Mouse (Mus musculus) olfactory bulb, adult 2 months (tissue): ENCODE data around the gene Tmem260. TPM values are rescaled to one million over a fixed set of nuclear protein-coding genes. Genes with fewer than 3 reads are reported as not detected.

Experiments
- H3K27ac ChIP-seq: fragments of 200-500 bp; 2 replicates; pipeline ENCODE4 v1.5.1; 2012; ENCODE audit warnings: low read depth, low read length; ENCODE audit not compliant: insufficient read depth
- H3K4me1 ChIP-seq: fragments of 200-500 bp; 2 replicates; pipeline ENCODE4 v1.6.1; 2012; ENCODE audit warnings: low read length; ENCODE audit not compliant: control insufficient read depth, insufficient read depth
- H3K4me3 ChIP-seq: fragments of 200-500 bp; 2 replicates; pipeline ENCODE4 v1.5.1; 2012; ENCODE audit warnings: mild to moderate bottlenecking, low read depth, low read length, moderate library complexity; ENCODE audit not compliant: insufficient read depth
- CTCF ChIP-seq: fragments of 200-500 bp; IDR thresholded peaks from 2 replicates; pipeline ENCODE4 v1.5.1; 2012; ENCODE audit warnings: low read depth, mild to moderate bottlenecking, low read length, moderate library complexity; ENCODE audit not compliant: insufficient read depth
- POLR2A ChIP-seq: fragments of 200-500 bp; IDR thresholded peaks from 2 replicates; pipeline ENCODE4 v1.6.1; 2012; ENCODE audit warnings: mild to moderate bottlenecking, low read depth, low read length, moderate library complexity; ENCODE audit not compliant: insufficient read depth
- WGBS: fragments of 180-500 bp; shearing (Covaris S2); methylation state at CpG from one replicate; pipeline ENCODE4 v1.1.7; 2018; 5-methylcytosine and 5-hydroxymethylcytosine counted together
- polyA plus RNA-seq: library from polyadenylated mRNA; stranded (reverse); fragments of >200 nt; gene quantifications from 2 replicates; pipeline ENCODE4 v1.2.4, GENCODE M21; 2012; ENCODE audit warnings: low replicate concordance; ENCODE audit not compliant: missing spikeins, insufficient read depth, insufficient read length

Gene Tmem260
- polyA plus RNA-seq, 1 experiment, result not detected

- H3K4me3 ChIP-seq, result no peak overlapping the region
Measured at GRCm38 (mm10) chr14:48524135-48524534, 78.2 kb downstream of the Tmem260 start.

GRCm38 (mm10) chr14:48525055-48525454 lies 79.1 kb downstream of the Tmem260 start:
- WGBS, result 85% methylated on average over 6 of the region's 6 CpGs
- no peak for TF ChIP-seq CTCF
- TF ChIP-seq POLR2A, result no peak
- Histone ChIP-seq H3K4me1 (peaks cover 3% of the 10 kb centered on the region), H3K4me3 (no peak overlapping the region), H3K27ac (no peak overlapping the region)

More at GRCm38 (mm10) chr14:48524135-48524534, 78.2 kb downstream of the Tmem260 start:
- Histone ChIP-seq H3K4me1 (peaks cover 3% of the 10 kb centered on the region), H3K27ac (no peak overlapping the region)
- TF ChIP-seq CTCF (no peak), POLR2A (no peak)
- 21% methylated on average over 9 of the region's 9 CpGs for WGBS

- WGBS, result 79% methylated on average over 10 of the region's 10 CpGs
- no peak overlapping the region for H3K4me3 ChIP-seq
- no peak overlapping the region for H3K27ac ChIP-seq
- TF ChIP-seq CTCF (no peak), POLR2A (no peak)
- no peaks in the 10 kb centered on the region for H3K4me1 ChIP-seq
Measured at GRCm38 (mm10) chr14:48530629-48531028, 84.7 kb downstream of the Tmem260 start.

GRCm38 (mm10) chr14:48537795-48538766 lies 92.2 kb downstream of the Tmem260 start:
- 67% methylated on average over 14 of the region's 14 CpGs for WGBS
- Histone ChIP-seq H3K4me3 (no peak overlapping the region), H3K4me1 (no peaks in the 10 kb centered on the region), H3K27ac (no peak overlapping the region)
- TF ChIP-seq POLR2A (no peak), CTCF (no peak)

- no peak overlapping the region for H3K4me3 ChIP-seq
- H3K27ac ChIP-seq, result no peak overlapping the region
- 78% methylated on average over 10 of the region's 10 CpGs for WGBS
- no peaks in the 10 kb centered on the region for H3K4me1 ChIP-seq
- TF ChIP-seq POLR2A (no peak), CTCF (no peak)
Measured at GRCm38 (mm10) chr14:48545166-48545565, 99.2 kb downstream of the Tmem260 start.

GRCm38 (mm10) chr14:48546009-48546408 lies 100.1 kb downstream of the Tmem260 start:
- no peak overlapping the region for H3K27ac ChIP-seq
- TF ChIP-seq POLR2A (no peak), CTCF (no peak)
- no peak overlapping the region for H3K4me3 ChIP-seq
- WGBS, result 97% methylated on average over 3 of the region's 3 CpGs
- no peaks in the 10 kb centered on the region for H3K4me1 ChIP-seq

GRCm38 (mm10) chr14:48549703-48550102 lies 103.8 kb downstream of the Tmem260 start:
- no peak overlapping the region for H3K27ac ChIP-seq
- WGBS, result 93% methylated on average over 7 of the region's 7 CpGs
- no peak overlapping the region for H3K4me3 ChIP-seq
- H3K4me1 ChIP-seq, result peaks cover 2% of the 10 kb centered on the region; the same call in 1 of the 2 replicates
- no peak for TF ChIP-seq CTCF
- TF ChIP-seq POLR2A, result no peak

- TF ChIP-seq POLR2A (no peak), CTCF (no peak)
- no peak overlapping the region for H3K4me3 ChIP-seq
- peaks cover 2% of the 10 kb centered on the region; the same call in 1 of the 2 replicates for H3K4me1 ChIP-seq
- 79% methylated on average over 4 of the region's 4 CpGs for WGBS
- no peak overlapping the region for H3K27ac ChIP-seq
Measured at GRCm38 (mm10) chr14:48553216-48553615, 107.3 kb downstream of the Tmem260 start.

GRCm38 (mm10) chr14:48553754-48554153 lies 107.8 kb downstream of the Tmem260 start:
- H3K4me3 ChIP-seq, result no peak overlapping the region
- no peak overlapping the region for H3K27ac ChIP-seq
- TF ChIP-seq CTCF (no peak), POLR2A (no peak)
- 90% methylated on average over 9 of the region's 9 CpGs for WGBS
- H3K4me1 ChIP-seq, result peaks cover 2% of the 10 kb centered on the region; the same call in 1 of the 2 replicates

GRCm38 (mm10) chr14:48558975-48559374 lies 113.1 kb downstream of the Tmem260 start:
- H3K4me3 ChIP-seq, result no peak overlapping the region
- WGBS, result 92% methylated on average over 4 of the region's 4 CpGs

More at GRCm38 (mm10) chr14:48558975-48559374, 113.1 kb downstream of the Tmem260 start:
- no peak overlapping the region for H3K27ac ChIP-seq
- TF ChIP-seq POLR2A (no peak), CTCF (no peak)
- peaks cover 5% of the 10 kb centered on the region for H3K4me1 ChIP-seq
